Mouse (Mus musculus) E14TG2a.4 (cell line): ENCODE measurements around the gene Traip.

ENCODE experiments used
- CTCF ChIP-seq: conservative IDR thresholded peaks from 2 replicates; pipeline ENCODE4 v1.5.1; 2014; ENCODE audit warnings: low read length
- NANOG ChIP-seq: IDR thresholded peaks from 2 replicates; pipeline ENCODE4 v1.6.1; 2014; ENCODE audit warnings: borderline replicate concordance, low read length, mixed read lengths
- POU5F1 ChIP-seq: IDR thresholded peaks from 2 replicates; pipeline ENCODE4 v1.6.1; 2014; ENCODE audit warnings: low read length, borderline replicate concordance

- no peak for TF ChIP-seq CTCF
- TF ChIP-seq NANOG, result no peak
- TF ChIP-seq POU5F1, result no peak
Observed at GRCm38 (mm10) chr9:107910025-107910769, 39.7 kb upstream of the Traip start.
